Mouse (Mus musculus) WW6 (cell line): Measurements from ENCODE around the gene Doc2b.
A peak's percentile ranks its signal among the peaks of the same experiment; 100 is the strongest.
"Not testable (repeated sequence)": the region's sequence is repeated elsewhere in the genome, so short reads cannot be mapped to it uniquely, and the experiment has no call there.

Experiments
- DNase-seq: peaks from one replicate; pipeline ENCODE4 v3.0.0-alpha.2; 2013; ENCODE audit warnings: low read depth, low spot score

Doc2b gene

GRCm38 (mm10) chr11:75736978-75737377 lies 58.9 kb downstream of the Doc2b start:
- no peak for DNase-seq

- DNase-seq: no peak
These were observed 60.2 kb downstream of the Doc2b start for GRCm38 (mm10) chr11:75735462-75736252.

DNA sequence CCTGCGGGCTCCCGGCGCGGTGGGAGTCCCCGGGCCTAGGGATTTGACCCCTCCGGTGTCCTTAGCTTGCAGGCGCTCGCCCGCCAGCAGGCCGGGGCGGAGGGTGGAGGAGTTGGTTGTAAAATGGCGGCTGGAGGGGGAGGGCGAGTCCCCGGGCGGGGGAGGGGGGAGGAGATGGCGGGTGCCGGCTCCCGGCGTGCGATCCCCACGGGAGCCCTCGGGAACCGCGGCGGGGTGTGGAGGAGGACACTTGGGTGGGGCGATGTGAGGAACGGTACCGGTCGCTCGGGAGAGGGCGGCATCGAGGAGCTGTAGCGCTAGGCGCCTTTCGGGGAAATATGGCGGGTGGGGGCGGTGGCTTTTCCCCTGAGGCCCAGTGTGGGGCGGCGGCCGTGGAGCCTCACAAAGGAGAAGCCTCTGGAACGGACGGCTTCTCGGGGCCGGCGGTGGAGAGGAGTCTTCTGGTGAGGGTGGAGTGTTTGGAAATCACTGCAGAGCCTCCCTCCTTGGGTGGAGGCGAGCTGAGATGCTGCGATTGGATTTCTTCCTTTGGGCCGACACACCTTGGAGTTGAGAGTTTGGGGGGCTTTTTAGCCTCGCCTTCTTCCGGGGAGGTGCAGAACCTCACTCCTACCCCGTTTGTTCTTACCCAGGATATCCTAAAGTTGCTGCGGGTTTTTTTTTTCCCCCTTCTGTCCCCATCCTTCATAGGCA lies 62.5 kb downstream of the Doc2b start:
- no peak for DNase-seq

GRCm38 (mm10) chr11:75732434-75733226 lies 63.2 kb downstream of the Doc2b start, which contains the start of gene Ywhae:
Ywhae (plus strand) TSS chr11:75732869.
- DNase-seq: peak; percentile 93

- not testable (repeated sequence) for DNase-seq
These were observed 68.2 kb downstream of the Doc2b start for GRCm38 (mm10) chr11:75727659-75728058.

- no peak for DNase-seq
These were observed 68.7 kb downstream of the Doc2b start for GRCm38 (mm10) chr11:75727168-75727567.

GRCm38 (mm10) chr11:75722339-75722738 lies 73.5 kb downstream of the Doc2b start:
- no peak for DNase-seq
